16 mouse cellular contexts compared by ENCODE assay signal in genomic region chr14:26436304-26436703, GRCm38 (mm10).
DNase-seq lines count a peak whose midpoint lies in the region; ATAC-seq and TF ChIP-seq lines count a peak whose summit lies in the region.
"Had no signal": no experiment of that assay in that cellular context is flagged by ENCODE, and none has a peak within 500 bp of the region (broad histone marks: within the 10 kb centered on the region; RNA-seq: fewer than 3 reads in every experiment).

No protein-coding gene starts in this region.

- peak; percentile 66 for TF ChIP-seq CTCF in heart, postnatal 0 days (IDR thresholded peaks at IDR 0.05; ENCODE audit: low read depth)
- peak; percentile 67 for TF ChIP-seq CTCF in lung, postnatal 0 days (IDR thresholded peaks at IDR 0.05)
- TF ChIP-seq CTCF in small intestine, adult 2 months (IDR thresholded peaks at IDR 0.05; ENCODE audit: extremely low read depth, insufficient read length, insufficient replicate concordance, low read depth, low read length): peak; percentile 26; the same call in 1 of the 2 replicates

- H3K4me3 ChIP-seq in heart, postnatal 0 days (ENCODE audit: low read depth, low read length): no peak overlapping the region
- no peak overlapping the region for H3K4me3 ChIP-seq in lung, postnatal 0 days (ENCODE audit: low read depth, low read length)
- H3K4me3 ChIP-seq in small intestine, adult 2 months (ENCODE audit: low read depth, low read length): no peak overlapping the region
- no peak overlapping the region for H3K4me3 ChIP-seq in forebrain, embryonic 13.5 days
- H3K4me3 ChIP-seq: heart, embryonic 12.5 days; liver, embryonic 13.5 days; midbrain, embryonic 15.5 days; neural tube, embryonic 13.5 days had no signal

- no peaks in the 10 kb centered on the region for H3K9me3 ChIP-seq in heart, postnatal 0 days (replicated peaks; ENCODE audit: control insufficient read depth, low read length)
- H3K9me3 ChIP-seq in lung, postnatal 0 days (ENCODE audit: low read length): no peaks in the 10 kb centered on the region
- H3K9me3 ChIP-seq in forebrain, embryonic 13.5 days (replicated peaks): no peaks in the 10 kb centered on the region
- H3K9me3 ChIP-seq: heart, embryonic 12.5 days; liver, embryonic 13.5 days; midbrain, embryonic 15.5 days; neural tube, embryonic 13.5 days had no signal

- no peak for DNase-seq in heart, postnatal 0 days (ENCODE audit: low spot score)
- DNase-seq in heart, adult 8-10 months (ENCODE audit: low spot score): no peak
- no peak for DNase-seq in lung, postnatal 0 days (ENCODE audit: low spot score)
- DNase-seq in lung, postnatal 10 days: no peak
- DNase-seq in ES-CJ7 (ENCODE audit: low read depth, low spot score): peak; percentile 31
- DNase-seq in adrenal gland, adult 2 months: no peak
- DNase-seq: gastrocnemius, postnatal 14 days; kidney, adult 9 months; liver, embryonic 13.5 days had no signal

- TF ChIP-seq POLR2A in small intestine, adult 2 months (IDR thresholded peaks at IDR 0.05; ENCODE audit: low read depth, low read length): no peak

- H3K4me1 ChIP-seq in heart, postnatal 0 days (ENCODE audit: control insufficient read depth, insufficient read depth): peaks cover 13% of the 10 kb centered on the region
- no peaks in the 10 kb centered on the region for H3K4me1 ChIP-seq in lung, postnatal 0 days (ENCODE audit: insufficient read depth, low read depth, low read length)
- peaks cover under 1% of the 10 kb centered on the region; the same call in 1 of the 2 replicates for H3K4me1 ChIP-seq in small intestine, adult 2 months (ENCODE audit: control insufficient read depth, insufficient read depth, insufficient read length, low read length)
- H3K4me1 ChIP-seq in forebrain, embryonic 13.5 days: no peaks in the 10 kb centered on the region
- H3K4me1 ChIP-seq: midbrain, embryonic 15.5 days; neural tube, embryonic 13.5 days had no signal

- no peak for TF ChIP-seq EP300 in heart, postnatal 0 days (IDR thresholded peaks at IDR 0.05; ENCODE audit: low read depth)
- no peak for TF ChIP-seq EP300 in lung, postnatal 0 days (IDR thresholded peaks at IDR 0.05)

- no peak overlapping the region for H3K9ac ChIP-seq in heart, postnatal 0 days (replicated peaks; ENCODE audit: low read depth, low read length)
- H3K9ac ChIP-seq in lung, postnatal 0 days (replicated peaks; ENCODE audit: low read depth): no peak overlapping the region
- no peak overlapping the region for H3K9ac ChIP-seq in forebrain, embryonic 13.5 days
- H3K9ac ChIP-seq: heart, embryonic 12.5 days; hindbrain, embryonic 14.5 days; liver, embryonic 13.5 days; midbrain, embryonic 15.5 days; neural tube, embryonic 13.5 days had no signal

- H3K27ac ChIP-seq in heart, postnatal 0 days (ENCODE audit: low read depth): no peak overlapping the region
- no peak overlapping the region for H3K27ac ChIP-seq in lung, postnatal 0 days (ENCODE audit: low read length)
- no peak overlapping the region for H3K27ac ChIP-seq in small intestine, adult 2 months (ENCODE audit: insufficient read depth, low read depth, low read length)
- H3K27ac ChIP-seq in forebrain, embryonic 13.5 days: no peak overlapping the region
- H3K27ac ChIP-seq: hindbrain, embryonic 14.5 days; macrophage; midbrain, embryonic 15.5 days; neural tube, embryonic 13.5 days had no signal

- no peak for ATAC-seq in heart, postnatal 0 days (ENCODE audit: insufficient read depth, low read depth)
- no peak for ATAC-seq in lung, postnatal 0 days
- ATAC-seq in forebrain, embryonic 13.5 days: no peak
- ATAC-seq: midbrain, embryonic 15.5 days had no signal

- no peak overlapping the region for H3K4me2 ChIP-seq in heart, postnatal 0 days (ENCODE audit: low read depth, low read length)
- H3K4me2 ChIP-seq in lung, postnatal 0 days (replicated peaks; ENCODE audit: low read depth, low read length): no peak overlapping the region
- no peak overlapping the region for H3K4me2 ChIP-seq in forebrain, embryonic 13.5 days
- H3K4me2 ChIP-seq: heart, embryonic 12.5 days; hindbrain, embryonic 14.5 days; liver, embryonic 13.5 days; midbrain, embryonic 15.5 days; neural tube, embryonic 13.5 days had no signal

- H3K36me3 ChIP-seq in heart, postnatal 0 days (replicated peaks; ENCODE audit: control insufficient read depth, insufficient read depth, low read length): peaks cover 44% of the 10 kb centered on the region
- H3K36me3 ChIP-seq in lung, postnatal 0 days (ENCODE audit: insufficient read depth, low read length): 0 out of 2 replicates have a peak, but pooled peaks cover 3% of the 10 kb centered on the region
- peaks cover 23% of the 10 kb centered on the region for H3K36me3 ChIP-seq in small intestine, adult 2 months (ENCODE audit: control insufficient read depth, insufficient read depth, low read length)
- H3K36me3 ChIP-seq in forebrain, embryonic 13.5 days (ENCODE audit: poor library complexity, severe bottlenecking): peaks cover 17% of the 10 kb centered on the region
- H3K36me3 ChIP-seq: midbrain, embryonic 15.5 days had no signal

- H3K27me3 ChIP-seq in heart, postnatal 0 days (ENCODE audit: control insufficient read depth, insufficient read depth, low read length): no peaks in the 10 kb centered on the region
- H3K27me3 ChIP-seq in lung, postnatal 0 days (replicated peaks; ENCODE audit: insufficient read depth, low read length): no peaks in the 10 kb centered on the region
- H3K27me3 ChIP-seq in small intestine, adult 2 months (ENCODE audit: control insufficient read depth, insufficient read depth, low read length): no peaks in the 10 kb centered on the region
- no peaks in the 10 kb centered on the region for H3K27me3 ChIP-seq in forebrain, embryonic 13.5 days
- H3K27me3 ChIP-seq: heart, embryonic 12.5 days; liver, embryonic 13.5 days; midbrain, embryonic 15.5 days; neural tube, embryonic 13.5 days had no signal
